Mouse (Mus musculus) forebrain, embryonic 11.5 days (tissue): ENCODE measurements around the gene Rer1. TPM values are rescaled to one million over a fixed set of nuclear protein-coding genes. Genes with fewer than 3 reads are reported as not detected.

Experiments used
- ATAC-seq: fragments of 200-750 bp; cut with Nextera tagmentation; replicated peaks from 2 replicates; pipeline ENCODE4 v1.8.0; 2017; ENCODE audit warnings: moderate TSS enrichment; ENCODE audit not compliant: low FRiP score
- DNase-seq: peaks from one replicate; pipeline ENCODE4 v3.0.0-alpha.2; 2017; ENCODE audit warnings: low spot score
- H3K27ac ChIP-seq: fragments of 300-500 bp; sonication (generic); 2 replicates; pipeline ENCODE4 v1.5.1; 2014; ENCODE audit warnings: low read depth, low read length
- H3K27me3 ChIP-seq: fragments of 300-500 bp; sonication (generic); 2 replicates; pipeline ENCODE4 v1.6.1; 2014; ENCODE audit warnings: mild to moderate bottlenecking, low read length, mixed read lengths; ENCODE audit not compliant: control insufficient read depth, insufficient read depth
- H3K36me3 ChIP-seq: fragments of 300-500 bp; sonication (generic); 2 replicates; pipeline ENCODE4 v1.6.1; 2014; ENCODE audit warnings: mild to moderate bottlenecking, low read length, moderate library complexity, mixed read lengths; ENCODE audit not compliant: control insufficient read depth, insufficient read depth
- H3K4me1 ChIP-seq: fragments of 300-500 bp; sonication (generic); replicated peaks from 2 replicates; pipeline ENCODE4 v1.6.1; 2014; ENCODE audit warnings: low read length, mixed read lengths; ENCODE audit not compliant: control insufficient read depth, insufficient read depth
- H3K4me2 ChIP-seq: fragments of 300-500 bp; sonication (generic); 2 replicates; pipeline ENCODE4 v1.6.1; 2014; ENCODE audit warnings: low read depth, mild to moderate bottlenecking, low read length, moderate library complexity, mixed read lengths; ENCODE audit not compliant: severe bottlenecking
- H3K4me3 ChIP-seq: fragments of 300-500 bp; sonication (generic); 2 replicates; pipeline ENCODE4 v1.5.1; 2014; ENCODE audit warnings: low read depth, low read length
- H3K9ac ChIP-seq: fragments of 300-500 bp; sonication (generic); 2 replicates; pipeline ENCODE4 v1.6.1; 2014; ENCODE audit warnings: low read length
- H3K9me3 ChIP-seq: fragments of 300-500 bp; sonication (generic); 2 replicates; pipeline ENCODE4 v1.6.1; 2016; ENCODE audit warnings: low read length, mixed read lengths; ENCODE audit not compliant: control insufficient read depth
- WGBS: fragments of 180-500 bp; shearing (Covaris S2); extraction: QIAGEN DNeasy Blood & Tissue Kit; methylation state at CpG from one replicate; pipeline ENCODE4 v1.1.7; 2014; 5-methylcytosine and 5-hydroxymethylcytosine counted together
- polyA plus RNA-seq: library from polyadenylated mRNA; unstranded; fragments of >200 nt; fragmentation: Nextera tagmentation; extraction: Ambion mirVana; gene quantifications from 2 replicates; pipeline ENCODE4 v1.2.1, GENCODE M21; 2014

Gene Rer1
- polyA plus RNA-seq, 1 experiment from 2014 or later = 137 TPM

DNA sequence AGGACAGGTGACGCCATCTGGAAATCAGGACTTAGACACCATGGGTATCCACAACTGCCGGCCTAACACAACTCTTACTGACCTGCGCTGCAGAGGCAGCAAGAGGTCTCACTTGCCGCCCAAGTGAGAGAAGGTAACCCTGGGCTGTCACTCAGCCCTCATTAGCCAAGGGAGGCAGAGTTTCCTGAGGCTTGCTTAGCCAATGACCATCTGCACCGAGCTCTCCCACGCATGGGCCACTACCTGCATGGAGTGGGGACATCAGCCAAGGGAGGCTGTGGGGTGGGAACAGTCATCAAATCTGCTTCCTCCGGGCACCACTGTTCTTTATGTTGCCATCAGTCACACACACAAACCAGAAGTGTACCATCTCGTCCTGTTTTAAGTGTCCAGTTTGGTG is 9.8 kb upstream of the Rer1 start:
- H3K9ac ChIP-seq = no peak overlapping the region; the same call in 1 of the 2 replicates
- H3K4me3 ChIP-seq = no peak overlapping the region
- H3K27ac ChIP-seq = no peak overlapping the region
- H3K4me1 ChIP-seq = peaks cover 4% of the 10 kb centered on the region; the same call in 1 of the 2 replicates
- H3K27me3 ChIP-seq = no peaks in the 10 kb centered on the region
- 91% methylated on average over 8 of the region's 8 CpGs for WGBS
- no peak for DNase-seq
- H3K9me3 ChIP-seq = no peaks in the 10 kb centered on the region
- no peak overlapping the region for H3K4me2 ChIP-seq
- ATAC-seq = no peak
- H3K36me3 ChIP-seq = no peaks in the 10 kb centered on the region

DNA sequence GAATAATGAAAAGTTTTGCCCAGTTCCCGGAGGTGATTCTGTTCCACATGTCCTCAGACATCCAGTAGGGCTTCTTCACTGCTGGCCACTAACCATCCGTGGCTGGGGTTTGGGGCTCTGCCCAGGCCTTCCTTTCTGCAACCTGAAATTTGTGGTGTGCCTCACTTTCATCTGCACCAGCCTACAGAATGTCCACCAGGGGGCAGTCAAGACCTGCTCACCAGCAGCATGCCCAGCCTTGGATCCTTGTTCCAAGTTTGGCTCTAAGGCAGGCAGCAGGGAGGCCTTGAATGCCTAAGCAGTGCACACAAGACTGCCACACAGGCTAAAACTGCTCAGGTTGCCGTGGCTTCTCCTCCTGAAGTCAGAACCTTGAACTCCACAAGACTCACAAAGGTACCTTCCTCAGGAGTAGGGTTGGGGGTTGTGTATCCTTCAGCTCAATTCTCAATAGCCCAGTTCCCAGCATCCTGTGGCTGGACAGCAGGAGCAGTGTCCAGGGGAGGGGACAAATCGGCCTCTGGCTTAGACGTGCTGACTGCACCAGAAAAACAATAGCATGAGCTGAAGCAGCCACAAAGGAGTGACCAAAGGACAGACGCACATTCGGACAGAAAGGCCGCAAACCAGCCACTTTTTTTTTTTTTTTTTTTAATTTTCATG is 9.2 kb upstream of the Rer1 start:
- Histone ChIP-seq H3K27me3 (no peaks in the 10 kb centered on the region), H3K36me3 (no peaks in the 10 kb centered on the region), H3K27ac (no peak overlapping the region), H3K9me3 (no peaks in the 10 kb centered on the region), H3K9ac (peak overlapping the region; percentile 31; the same call in 1 of the 2 replicates), H3K4me3 (no peak overlapping the region), H3K4me1 (no peaks in the 10 kb centered on the region; the same call in 1 of the 2 replicates), H3K4me2 (no peak overlapping the region)
- ATAC-seq (peak; percentile 87), DNase-seq (peak; percentile 92)
- whole genome bisulfite sequencing = 29% methylated on average over 8 of the region's 8 CpGs

DNA sequence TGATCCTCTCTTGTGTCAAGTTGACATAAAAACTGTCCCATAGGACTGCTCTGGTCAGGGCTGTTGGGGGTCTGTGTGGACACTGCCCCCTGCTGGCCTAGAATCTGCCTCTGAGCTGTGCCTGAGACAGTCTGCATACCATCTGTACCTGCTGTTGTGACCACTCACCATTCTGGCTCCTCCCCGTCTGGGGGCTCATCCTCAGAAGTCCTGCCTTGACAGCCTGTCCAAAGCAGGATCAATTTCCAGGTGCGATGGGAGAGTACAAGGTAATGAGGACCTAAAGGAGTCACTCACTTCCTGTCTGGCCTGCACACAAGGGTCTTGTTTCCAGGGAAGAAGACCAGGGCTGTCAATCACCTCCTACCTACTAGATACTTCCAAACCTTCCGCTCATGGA is 8.4 kb upstream of the Rer1 start:
- Histone ChIP-seq H3K4me2 (no peak overlapping the region), H3K9ac (no peak overlapping the region), H3K9me3 (no peaks in the 10 kb centered on the region), H3K27me3 (no peaks in the 10 kb centered on the region), H3K27ac (no peak overlapping the region), H3K4me1 (no peaks in the 10 kb centered on the region; the same call in 1 of the 2 replicates), H3K36me3 (no peaks in the 10 kb centered on the region), H3K4me3 (no peak overlapping the region)
- DNase-seq = peak; percentile 80
- ATAC-seq = peak; percentile 31; the same call in 1 of the 2 replicates
- 78% methylated on average over 3 of the region's 3 CpGs for WGBS

DNA sequence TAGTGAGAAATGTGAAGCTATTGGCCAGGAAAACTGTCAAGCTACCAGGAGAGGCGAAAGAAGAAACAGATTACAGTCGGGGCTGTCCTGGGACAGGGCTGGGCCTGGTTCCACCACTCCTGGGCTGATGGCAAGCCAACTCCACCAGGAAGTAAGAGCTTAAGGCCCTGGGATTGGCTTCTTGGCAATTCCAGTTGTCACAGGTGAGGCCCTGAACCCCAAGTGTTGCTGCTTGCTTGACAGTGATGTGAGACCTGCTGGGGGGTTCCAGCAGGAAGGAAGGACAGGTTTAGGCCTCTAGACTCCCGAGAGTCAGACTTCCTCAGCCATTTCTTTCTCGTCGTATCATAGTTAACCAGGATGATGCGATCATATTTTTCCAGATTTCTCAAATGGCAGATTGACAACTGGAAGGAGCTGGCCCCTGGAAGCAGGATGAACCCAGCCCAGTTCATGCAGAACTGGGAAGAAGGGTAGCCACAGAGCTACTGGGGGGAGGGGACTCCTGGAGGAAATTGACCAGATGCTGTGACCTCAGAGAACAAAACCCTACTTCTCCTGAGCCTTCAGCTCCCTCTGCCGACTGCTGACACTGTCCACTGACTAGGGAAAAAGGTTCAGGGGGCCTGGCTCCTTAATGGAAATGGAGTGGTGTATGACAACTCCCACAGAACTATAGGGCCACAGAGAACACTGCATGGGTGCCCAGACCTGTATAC is 7.4 kb upstream of the Rer1 start:
- no peak for ATAC-seq
- Histone ChIP-seq H3K9ac (no peak overlapping the region), H3K9me3 (no peaks in the 10 kb centered on the region), H3K36me3 (no peaks in the 10 kb centered on the region), H3K27me3 (no peaks in the 10 kb centered on the region), H3K4me2 (no peak overlapping the region), H3K4me3 (no peak overlapping the region), H3K27ac (no peak overlapping the region), H3K4me1 (no peaks in the 10 kb centered on the region; the same call in 1 of the 2 replicates)
- DNase-seq = no peak
- WGBS = 83% methylated on average over 7 of the region's 7 CpGs

DNA sequence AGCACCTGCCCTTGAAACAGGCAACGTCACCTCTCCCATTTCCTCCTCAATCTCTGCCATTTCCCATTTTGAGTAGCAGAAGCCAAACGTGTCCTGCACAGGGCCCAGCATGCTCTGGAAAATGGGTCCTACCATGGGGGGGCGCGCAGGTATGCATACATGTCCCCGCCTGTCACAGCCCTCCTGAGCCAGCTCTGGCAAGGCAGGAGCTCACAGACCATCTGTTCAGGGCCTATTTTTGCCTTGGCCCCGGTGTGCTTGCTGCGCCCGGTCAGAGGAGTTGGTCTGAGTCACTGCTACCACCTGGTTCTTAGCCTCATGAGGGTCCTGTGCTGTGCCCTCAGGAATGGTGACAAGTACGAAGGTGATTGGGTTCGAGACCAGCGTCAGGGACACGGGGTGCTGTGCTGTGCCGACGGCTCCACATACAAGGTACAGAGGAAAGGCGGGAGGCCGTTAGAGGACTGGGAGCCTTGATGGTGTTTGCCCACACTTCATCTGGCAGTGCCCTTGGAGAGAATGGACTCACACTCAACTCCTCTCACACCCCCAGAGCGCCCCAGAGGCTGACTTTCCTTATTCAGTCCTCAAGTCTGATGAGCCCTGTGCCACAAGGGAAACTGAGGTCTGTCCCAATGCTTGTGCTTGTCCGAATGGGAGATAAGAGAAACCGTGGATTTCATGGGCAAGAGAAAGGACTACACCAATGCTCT is 6.7 kb upstream of the Rer1 start:
- no peak overlapping the region for H3K27ac ChIP-seq
- no peaks in the 10 kb centered on the region for H3K27me3 ChIP-seq
- no peak overlapping the region for H3K4me3 ChIP-seq
- DNase-seq = peak; percentile 51
- H3K9me3 ChIP-seq = no peaks in the 10 kb centered on the region
- no peak overlapping the region for H3K4me2 ChIP-seq
- H3K36me3 ChIP-seq = no peaks in the 10 kb centered on the region
- no peak overlapping the region for H3K9ac ChIP-seq
- 94% methylated on average over 19 of the region's 19 CpGs for WGBS
- H3K4me1 ChIP-seq = no peaks in the 10 kb centered on the region; the same call in 1 of the 2 replicates
- no peak for ATAC-seq

DNA sequence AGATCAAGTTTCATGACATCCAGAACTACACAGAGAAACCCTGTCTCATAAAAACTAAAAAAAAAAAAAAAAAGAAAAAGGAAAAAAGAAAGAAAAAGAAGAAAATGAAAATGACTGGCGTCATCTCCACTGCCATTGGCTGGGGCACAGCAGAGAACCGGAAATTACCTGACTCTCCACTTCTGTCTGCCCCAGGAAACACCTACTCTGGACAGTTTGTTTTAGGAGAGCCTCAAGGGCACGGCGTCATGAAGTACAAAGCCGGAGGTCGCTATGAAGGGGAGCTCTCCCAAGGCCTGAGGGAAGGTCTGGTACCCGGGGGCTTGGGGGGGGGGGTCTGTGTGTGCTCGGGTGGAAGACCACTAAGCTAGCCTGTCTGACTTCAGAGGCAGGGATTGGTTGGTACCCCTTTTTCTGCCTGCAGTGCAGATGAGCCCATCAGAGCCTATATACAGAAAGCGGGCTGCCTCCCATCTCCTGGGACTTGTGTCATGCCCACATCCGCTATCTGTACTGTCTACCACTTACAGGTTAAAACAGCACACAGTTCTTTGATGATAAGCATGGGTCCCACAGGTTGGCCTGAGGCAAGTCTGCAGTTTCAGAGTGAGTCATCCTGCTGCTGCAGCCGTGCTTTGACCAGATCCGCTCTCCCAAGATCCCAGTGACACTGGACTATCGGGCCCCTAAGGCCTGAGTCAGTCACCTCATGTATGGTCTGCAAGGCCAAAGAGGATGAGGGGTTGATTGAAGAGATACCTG is 4.7 kb upstream of the Rer1 start:
- no peaks in the 10 kb centered on the region for H3K9me3 ChIP-seq
- ATAC-seq = no peak
- H3K4me2 ChIP-seq = no peak overlapping the region
- peaks cover 5% of the 10 kb centered on the region; the same call in 1 of the 2 replicates for H3K4me1 ChIP-seq
- no peak overlapping the region for H3K27ac ChIP-seq
- H3K9ac ChIP-seq = no peak overlapping the region
- no peaks in the 10 kb centered on the region for H3K36me3 ChIP-seq
- H3K27me3 ChIP-seq = no peaks in the 10 kb centered on the region
- 93% methylated on average over 13 of the region's 13 CpGs for WGBS
- DNase-seq = no peak
- no peak overlapping the region for H3K4me3 ChIP-seq

DNA sequence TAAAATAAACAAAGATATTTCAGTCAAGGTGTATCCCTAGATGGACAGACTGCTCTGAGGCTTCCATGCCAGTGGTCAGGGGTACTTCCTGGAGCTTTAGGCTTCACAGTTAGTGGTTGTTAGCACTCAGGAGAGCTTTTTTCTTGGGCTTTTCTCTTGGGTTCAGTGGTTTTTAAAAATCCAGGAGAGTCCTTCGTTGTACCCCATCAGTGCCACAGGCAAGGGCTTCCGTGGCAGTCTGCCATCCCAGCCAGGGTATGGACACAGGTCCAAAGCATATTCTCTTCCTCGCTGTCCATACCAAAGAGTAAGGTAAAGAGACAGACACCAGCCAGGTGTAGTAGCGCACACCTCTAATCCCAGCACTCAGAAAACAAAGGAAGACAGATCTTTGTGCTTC is 4.0 kb upstream of the Rer1 start:
- Histone ChIP-seq H3K9me3 (no peaks in the 10 kb centered on the region), H3K9ac (no peak overlapping the region), H3K36me3 (no peaks in the 10 kb centered on the region), H3K4me3 (no peak overlapping the region), H3K4me1 (peaks cover 6% of the 10 kb centered on the region; the same call in 1 of the 2 replicates), H3K27me3 (no peaks in the 10 kb centered on the region), H3K27ac (no peak overlapping the region), H3K4me2 (no peak overlapping the region)
- no peak for ATAC-seq
- no peak for DNase-seq
- WGBS = 92% methylated on average over 4 of the region's 4 CpGs

DNA sequence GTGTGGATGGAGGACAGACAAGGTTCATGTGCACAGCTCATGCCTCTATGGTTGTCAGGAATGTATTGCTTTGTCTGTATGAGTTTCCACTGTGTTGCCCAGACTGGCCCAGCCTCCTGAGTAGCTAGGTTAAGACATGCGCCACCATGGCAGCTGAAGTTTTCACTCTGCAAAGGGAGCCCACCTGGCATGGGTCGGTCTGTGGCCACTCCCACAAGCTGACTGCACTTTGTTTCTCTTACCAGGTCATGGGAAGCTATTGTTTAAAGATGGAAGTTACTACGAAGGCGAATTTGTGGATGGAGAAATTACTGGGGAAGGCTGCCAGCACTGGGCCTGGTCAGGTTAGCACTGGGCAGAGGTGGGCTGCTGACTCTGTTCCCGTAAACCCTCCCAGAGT is 3.1 kb upstream of the Rer1 start:
- Histone ChIP-seq H3K4me2 (no peak overlapping the region), H3K27ac (no peak overlapping the region), H3K36me3 (no peaks in the 10 kb centered on the region), H3K4me3 (no peak overlapping the region), H3K27me3 (no peaks in the 10 kb centered on the region), H3K4me1 (peaks cover 13% of the 10 kb centered on the region; the same call in 1 of the 2 replicates), H3K9ac (no peak overlapping the region), H3K9me3 (no peaks in the 10 kb centered on the region)
- DNase-seq = no peak
- ATAC-seq = no peak
- 88% methylated on average over 5 of the region's 5 CpGs for WGBS
